8 mouse cellular contexts compared by ENCODE assay signal in genomic region chr11:21371122-21371806, GRCm38 (mm10). TPM values are rescaled to one million over a fixed set of nuclear protein-coding genes. Genes with fewer than 3 reads are reported as not detected.
DNase-seq lines count a peak whose midpoint lies in the region; ATAC-seq and TF ChIP-seq lines count a peak whose summit lies in the region.

Ugp2 (minus strand) TSS chr11:21371201.

- peak within 1 kb of the TSS; percentile 79 for H3K9ac ChIP-seq in hindbrain, embryonic 11.5 days (ENCODE audit: low read depth, low read length)

- no peaks in the 10 kb centered on the region for H3K36me3 ChIP-seq in hindbrain, embryonic 11.5 days (ENCODE audit: control insufficient read depth, insufficient read depth, low read length)

- ATAC-seq in hindbrain, embryonic 11.5 days (ENCODE audit: low FRiP score) = peak; percentile 98

- peak within 1 kb of the TSS; percentile 61; the same call in 1 of the 2 replicates for H3K27ac ChIP-seq in cerebellum, adult 2 months (ENCODE audit: insufficient read depth, low read length)
- H3K27ac ChIP-seq in hindbrain, embryonic 11.5 days (ENCODE audit: low read depth, low read length) = peak within 1 kb of the TSS; percentile 71

- DNase-seq in MN1 (ENCODE audit: low spot score) = peak; percentile 99
- peak; percentile 96 to 98 for DNase-seq in cerebellum, adult 2 months
- DNase-seq in frontal cortex, adult 2 months (ENCODE audit: extremely low spot score in 1 of 2, low spot score in 1 of 2) = peak; percentile 95 to 99
- DNase-seq in hindbrain, embryonic 11.5 days (ENCODE audit: low spot score) = peak; percentile 97
- peak; percentile 98 to 99 for DNase-seq in layer of hippocampus, postnatal 10 days (ENCODE audit: low spot score in 2 of 2)
- peak; percentile 98 for DNase-seq in lung, postnatal 10 days
- DNase-seq in retina, embryonic 14.5 days (ENCODE audit: low spot score) = peak; percentile 97
- peak; percentile 99 for DNase-seq in thymus, postnatal 4 days

- H3K4me2 ChIP-seq in hindbrain, embryonic 11.5 days (replicated peaks; ENCODE audit: low read depth, low read length) = peak within 1 kb of the TSS; percentile 60

- 4% methylated on average over 38 of the region's 38 CpGs for WGBS in cerebellum, adult 2 months
- WGBS in hindbrain, embryonic 11.5 days = 5% methylated on average over 37 of the region's 38 CpGs

- H3K4me1 ChIP-seq in cerebellum, adult 2 months (ENCODE audit: control insufficient read depth, insufficient read depth, low read length) = no peaks in the 10 kb centered on the region
- no peaks in the 10 kb centered on the region for H3K4me1 ChIP-seq in hindbrain, embryonic 11.5 days (replicated peaks; ENCODE audit: control insufficient read depth, insufficient read depth, low read length)

- TF ChIP-seq POLR2A in cerebellum, adult 2 months (IDR thresholded peaks at IDR 0.05; ENCODE audit: borderline replicate concordance, insufficient read depth, low read length) = peak; percentile 34; the same call in 1 of the 2 replicates

- peak within 1 kb of the TSS; percentile 83 for H3K4me3 ChIP-seq in cerebellum, adult 2 months (replicated peaks; ENCODE audit: insufficient read depth, low read depth, low read length)
- peak within 1 kb of the TSS; percentile 82 for H3K4me3 ChIP-seq in hindbrain, embryonic 11.5 days (ENCODE audit: low read depth, low read length)

- no peaks in the 10 kb centered on the region for H3K27me3 ChIP-seq in cerebellum, adult 2 months (ENCODE audit: control insufficient read depth, insufficient read depth, low read length)
- no peaks in the 10 kb centered on the region for H3K27me3 ChIP-seq in hindbrain, embryonic 11.5 days (ENCODE audit: control insufficient read depth, insufficient read depth, low read length)

- no peaks in the 10 kb centered on the region for H3K9me3 ChIP-seq in hindbrain, embryonic 11.5 days (ENCODE audit: control insufficient read depth, low read length)

- TF ChIP-seq CTCF in cerebellum, adult 2 months (IDR thresholded peaks at IDR 0.05; ENCODE audit: borderline replicate concordance, insufficient read depth, low read depth, low read length) = no peak

RNA-seq across cellular contexts. Expression of gene Ugp2, which starts in this region (rescaled TPM):
- 47.2 and 49.8 TPM in 2 replicates for polyA plus RNA-seq in cerebellum, adult 2 months (2012; rRNA removed)
- polyA plus RNA-seq in frontal cortex, adult 2 months (2012; rRNA removed) = 53.8 and 57.0 TPM in 2 replicates
- polyA plus RNA-seq in hindbrain, embryonic 11.5 days (2014; fragmentation: Nextera tagmentation; extraction: Ambion mirVana) = 71.7 and 75.6 TPM in 2 replicates
- total RNA-seq in layer of hippocampus, postnatal 10 days (2021) = 10 to 100 TPM; 72.1 to 78.1 TPM

Comparison
In these comparisons a context has a peak if more than half of its experiments do, and no peak if none do; other contexts are left out.
1. Peak in every context shown above with its lines: DNase-seq, ATAC-seq, H3K4me3 ChIP-seq and H3K27ac ChIP-seq.